Mouse (Mus musculus) regulatory T cell (primary cell): ENCODE results near the gene Myom3.

ENCODE experiments used
- in situ Hi-C: fragments of 300-600 bp; cut with MboI, MseI; formaldehyde crosslinking; loops from one replicate; pipeline ENCODE4 v1.15.1; 2025; ENCODE audit warnings: high pct_unique_total_duplicates

The Myom3 gene

GRCm38 (mm10) chr4:135804169-135804568 is 44.7 kb downstream of the Myom3 start:
- in situ Hi-C loops = loop anchor here (5.0 kb wide), 1 partner anchor 98 kb away; no protein-coding TSS in a partner anchor

DNA sequence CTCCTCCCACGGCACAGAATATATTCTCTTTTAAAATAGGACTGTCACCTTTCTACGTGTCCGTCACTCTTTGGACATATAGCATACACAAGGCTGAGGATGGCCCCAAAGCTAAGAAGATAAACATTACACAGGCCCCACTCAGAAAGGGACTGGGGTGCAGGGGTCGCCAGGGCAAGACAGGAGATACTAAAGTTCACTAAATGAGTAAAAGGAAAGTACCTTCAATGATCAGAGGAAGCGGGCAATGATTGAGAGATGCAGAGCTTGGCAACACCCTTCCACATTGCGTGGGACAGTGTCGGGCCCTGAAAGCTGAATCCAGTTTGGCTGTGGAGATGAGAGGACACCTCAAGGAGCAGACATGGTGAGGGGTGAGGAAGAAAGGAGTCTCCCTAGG is 55.4 kb downstream of the Myom3 start:
- in situ Hi-C loops = loop anchor here (5.0 kb wide), 1 partner anchor 112 kb away; no protein-coding TSS in a partner anchor

DNA sequence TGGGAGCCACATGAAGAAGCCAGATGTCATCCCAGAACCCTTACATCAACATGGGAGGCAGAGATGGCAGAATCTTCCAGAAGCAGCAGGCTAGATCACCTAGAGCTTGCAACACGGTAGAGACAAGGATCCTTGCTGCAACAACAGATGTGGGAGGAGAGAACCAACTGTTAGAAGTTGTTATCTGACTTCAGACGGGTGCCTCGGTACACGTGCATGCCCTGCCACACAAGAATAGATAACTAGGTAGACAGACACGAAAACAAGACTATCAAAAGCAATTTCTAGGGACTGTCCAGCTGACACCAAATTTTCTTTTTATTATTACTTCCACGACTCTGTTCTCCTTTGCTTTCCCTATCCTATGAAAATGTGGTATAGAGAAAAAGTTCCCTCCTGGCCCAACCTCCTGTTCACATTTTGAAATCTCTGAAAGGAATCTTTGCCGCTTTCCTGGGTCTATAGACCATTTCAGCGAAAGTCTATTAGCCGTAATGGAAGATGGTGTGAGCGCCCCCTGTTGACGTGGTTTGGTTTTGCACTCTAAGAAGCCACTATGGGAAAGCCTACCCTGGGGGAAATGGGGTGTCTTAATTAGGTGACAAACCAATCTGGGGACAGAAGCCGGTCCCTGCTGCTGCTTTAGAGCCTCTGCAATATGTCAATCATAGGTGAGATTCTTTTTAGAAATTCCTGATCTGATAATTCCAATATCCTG is 57.5 kb downstream of the Myom3 start:
- in situ Hi-C loops = loop anchor here (5.0 kb wide), 1 partner anchor 110 kb away; no protein-coding TSS in a partner anchor

- in situ Hi-C loops = loop anchor here (5.0 kb wide), 1 partner anchor 109 kb away; no protein-coding TSS in a partner anchor
These were observed 58.9 kb downstream of the Myom3 start for GRCm38 (mm10) chr4:135818366-135818765.

DNA sequence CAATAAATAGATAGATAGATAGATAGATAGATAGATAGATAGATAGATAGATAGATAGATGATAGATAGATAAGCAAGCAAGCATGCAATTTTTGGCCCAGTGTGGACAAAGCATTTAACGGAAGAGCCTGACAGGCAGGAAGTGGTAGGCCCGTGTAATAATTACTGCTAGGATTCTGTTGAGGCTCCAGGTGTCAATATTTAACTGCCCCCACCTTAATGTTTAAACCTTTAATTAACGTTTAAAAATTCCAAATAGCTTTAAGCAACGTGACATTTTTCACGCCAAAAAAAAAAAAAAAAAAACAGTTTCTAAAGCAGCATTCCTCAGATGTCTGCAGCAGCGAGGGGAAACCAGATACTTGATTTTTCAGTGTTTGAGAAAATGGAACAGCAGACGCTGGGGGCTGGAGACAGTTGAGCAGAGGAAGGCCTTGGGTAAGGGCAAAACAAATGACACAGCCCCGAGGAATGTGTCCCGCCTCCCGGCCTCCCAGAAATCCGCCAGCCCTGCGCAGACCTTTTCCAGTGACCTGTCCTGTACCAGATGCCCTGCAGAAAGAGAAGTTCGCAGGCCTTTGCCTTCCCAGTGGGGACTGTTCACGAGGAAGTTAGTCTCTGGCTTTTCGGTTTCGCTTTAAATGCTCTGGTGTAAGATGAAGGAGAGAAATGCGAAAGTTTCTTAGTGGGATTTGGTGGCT is 60.5 kb downstream of the Myom3 start:
- in situ Hi-C loops = loop anchor here (5.0 kb wide), 1 partner anchor 107 kb away; no protein-coding TSS in a partner anchor

GRCm38 (mm10) chr4:135821772-135822171 is 62.3 kb downstream of the Myom3 start:
- in situ Hi-C loops = no loop called here

- in situ Hi-C loops = no loop called here
These were observed 63.8 kb downstream of the Myom3 start for GRCm38 (mm10) chr4:135823298-135823697.

DNA sequence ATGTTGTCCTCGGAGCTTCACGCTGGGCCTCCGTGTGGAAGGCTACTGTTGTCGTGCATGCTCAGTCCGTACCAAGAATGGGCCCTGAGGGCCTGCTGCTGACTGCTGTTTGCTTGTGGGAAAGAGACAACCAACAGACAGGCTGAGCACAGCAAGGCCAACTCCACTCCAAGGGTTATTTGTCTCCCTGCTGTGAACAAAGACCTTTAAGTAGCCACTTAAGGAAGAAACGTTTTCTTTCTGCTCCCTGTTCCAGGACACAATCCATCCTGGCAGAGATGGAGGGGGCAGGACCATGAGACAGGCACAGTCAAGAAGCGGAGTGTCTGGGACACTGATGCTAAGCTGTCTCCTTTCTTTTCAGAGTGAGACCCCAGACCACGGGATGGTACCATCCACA is 64.7 kb downstream of the Myom3 start:
- in situ Hi-C loops = no loop called here

DNA sequence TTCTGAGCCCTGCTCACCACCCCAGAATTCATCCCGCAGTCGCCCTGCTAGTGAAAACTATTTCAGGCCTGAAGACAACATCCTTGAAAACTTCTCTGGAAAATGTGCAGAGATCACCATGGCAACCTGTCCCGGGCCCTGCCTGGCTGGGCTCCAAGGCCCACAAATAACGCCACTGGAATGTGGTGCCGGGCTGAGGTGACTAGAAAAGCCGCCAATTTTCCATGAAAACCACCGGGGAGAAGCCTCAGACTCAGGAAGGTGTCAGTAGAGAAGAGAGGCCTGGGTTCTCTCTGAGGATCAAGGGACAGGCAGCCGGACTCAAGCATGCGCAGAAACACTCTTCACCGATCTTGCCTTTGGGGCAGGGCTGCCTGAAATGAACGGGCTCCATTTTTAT is 69.0 kb downstream of the Myom3 start:
- in situ Hi-C loops = no loop called here

DNA sequence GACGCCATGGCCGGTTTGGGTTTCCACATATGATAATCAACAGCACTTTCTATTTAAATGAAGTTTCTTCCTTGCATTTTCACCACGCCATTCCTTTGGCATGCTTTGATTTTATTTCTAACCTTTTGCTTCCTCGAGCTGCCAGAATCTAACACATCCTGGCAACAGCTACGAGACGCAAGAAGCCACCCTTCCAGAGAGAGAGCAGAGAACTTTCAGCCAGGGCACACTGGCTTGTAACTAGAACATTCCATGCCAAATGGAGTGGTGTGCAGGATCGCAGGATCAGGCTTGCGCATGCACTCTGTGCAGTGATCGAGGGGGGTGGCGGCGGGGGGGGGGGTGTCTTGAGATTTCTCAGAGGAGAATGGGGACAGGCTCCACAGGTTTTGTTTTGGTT is 72.6 kb downstream of the Myom3 start:
- in situ Hi-C loops = loop anchor here (10.0 kb wide), 1 partner anchor 613 kb away; no protein-coding TSS in a partner anchor

DNA sequence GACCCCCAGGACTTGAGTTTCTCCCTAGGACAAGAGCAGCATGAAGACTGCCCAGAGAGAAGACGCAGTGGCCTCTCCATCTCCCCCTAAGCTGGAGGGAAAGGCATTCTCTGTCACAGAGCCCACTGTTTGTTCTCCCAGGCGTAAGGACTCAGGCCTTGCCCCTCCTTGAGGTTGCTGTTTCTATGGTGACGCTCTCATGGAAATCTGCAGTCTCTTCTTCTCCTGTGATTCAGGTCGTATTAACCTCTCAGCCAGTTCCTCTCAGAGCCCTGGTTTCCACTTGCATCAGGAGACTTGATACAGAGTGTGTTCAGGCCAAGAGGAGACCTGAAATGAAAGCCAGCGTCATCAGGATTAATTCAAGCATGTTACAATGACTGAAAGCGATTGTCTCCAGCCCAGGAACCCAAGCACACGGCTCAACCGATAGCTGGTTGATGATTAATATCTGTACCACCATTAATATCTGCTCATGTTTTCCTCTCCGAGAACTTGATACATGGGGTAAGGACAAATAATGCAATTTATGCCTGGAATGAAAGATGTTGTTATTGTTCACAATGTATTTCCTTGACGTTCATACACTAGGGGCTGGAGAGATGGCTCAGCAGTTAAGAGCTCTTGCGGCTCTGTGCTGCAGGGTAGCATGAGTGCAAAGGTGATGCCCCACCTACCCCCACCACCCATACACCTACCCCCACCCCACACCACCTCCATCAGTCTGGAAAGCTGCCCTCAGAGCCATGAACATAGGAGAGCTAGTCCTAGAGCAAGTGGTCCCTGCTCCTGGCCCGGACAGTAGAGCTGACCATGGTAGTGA is 74.0 kb downstream of the Myom3 start:
- in situ Hi-C loops = loop anchor here (10.0 kb wide), 1 partner anchor 611 kb away; no protein-coding TSS in a partner anchor

DNA sequence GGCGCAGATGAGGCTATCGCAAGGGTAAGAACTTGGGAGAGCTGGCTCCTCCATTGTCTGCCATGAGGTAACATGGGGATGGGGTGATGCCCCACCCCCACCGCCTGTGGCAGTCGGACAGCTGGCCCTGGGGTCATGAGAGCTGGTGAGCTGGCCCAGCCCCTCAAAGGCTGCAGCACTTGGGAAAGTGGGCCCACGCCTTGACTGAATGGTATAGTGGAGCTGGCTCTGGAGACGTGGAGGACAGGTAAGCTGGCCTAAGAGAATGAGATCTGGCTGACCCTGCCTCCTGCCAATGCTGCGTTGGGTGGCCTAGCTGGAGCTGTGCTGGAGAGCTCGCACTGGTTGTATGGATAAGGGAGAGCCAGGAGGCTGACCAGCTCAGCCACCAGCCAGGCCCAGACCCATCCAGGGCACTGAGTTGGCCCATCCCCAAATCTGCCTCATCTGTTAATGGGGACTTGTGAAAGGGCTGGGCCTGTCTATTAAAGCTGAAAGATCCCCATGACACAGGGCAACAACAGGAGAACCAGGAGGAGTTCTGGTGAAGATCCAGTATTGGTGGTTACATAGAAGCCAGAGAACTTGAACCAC is 74.7 kb downstream of the Myom3 start:
- in situ Hi-C loops = loop anchor here (10.0 kb wide), 1 partner anchor 611 kb away; no protein-coding TSS in a partner anchor

DNA sequence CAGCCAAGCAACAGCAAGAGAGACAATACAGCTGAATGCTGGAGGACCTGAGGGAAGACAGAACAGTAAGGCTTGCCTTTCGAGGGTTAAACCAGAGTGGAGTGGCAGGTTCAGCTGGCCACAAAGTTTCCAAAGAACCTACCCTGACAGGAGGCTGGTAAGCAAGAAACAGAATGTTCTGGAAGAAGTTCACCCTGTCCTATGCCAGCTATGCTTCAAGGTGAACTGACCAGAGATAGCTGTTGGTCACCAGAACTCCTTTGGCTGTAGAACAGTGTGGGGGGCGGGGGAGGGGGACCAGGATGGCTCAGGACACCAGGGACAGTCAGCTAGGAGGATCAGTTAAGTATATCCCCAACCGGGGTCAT is 79.4 kb downstream of the Myom3 start:
- in situ Hi-C loops = loop anchor here (10.0 kb wide), 1 partner anchor 606 kb away; no protein-coding TSS in a partner anchor

- in situ Hi-C loops = loop anchor here (5.0 to 10.0 kb wide), 2 partner anchors 98 to 605 kb away; no protein-coding TSS in a partner anchor
These were observed 79.9 kb downstream of the Myom3 start for GRCm38 (mm10) chr4:135839293-135840011.

GRCm38 (mm10) chr4:135844400-135844799 is 84.9 kb downstream of the Myom3 start:
- in situ Hi-C loops = loop anchor here (5.0 kb wide), 1 partner anchor 93 kb away; no protein-coding TSS in a partner anchor

DNA sequence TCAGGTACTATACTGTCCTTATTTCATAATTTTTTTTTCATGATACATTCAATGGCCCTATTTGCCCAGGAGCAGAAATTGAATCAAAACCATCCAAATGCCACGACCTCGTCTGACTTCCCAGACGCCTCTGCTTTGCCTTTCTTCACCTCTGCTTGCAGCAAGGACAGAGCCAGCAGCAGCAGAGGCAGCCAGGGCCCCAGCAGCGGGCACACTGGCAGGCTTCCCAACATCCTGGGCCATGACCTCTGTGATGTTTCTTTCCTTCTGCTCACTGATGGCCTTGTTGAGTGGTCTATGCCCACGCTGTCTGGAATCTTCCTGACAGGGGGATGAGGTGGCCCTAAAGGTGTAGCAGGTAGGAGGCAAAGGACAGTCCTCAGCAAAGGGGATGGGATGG is 88.1 kb downstream of the Myom3 start:
- in situ Hi-C loops = no loop called here

GRCm38 (mm10) chr4:135850411-135851095 is 91.0 kb downstream of the Myom3 start:
- in situ Hi-C loops = loop anchor here (10.0 kb wide), 1 partner anchor 436 kb away; no protein-coding TSS in a partner anchor

DNA sequence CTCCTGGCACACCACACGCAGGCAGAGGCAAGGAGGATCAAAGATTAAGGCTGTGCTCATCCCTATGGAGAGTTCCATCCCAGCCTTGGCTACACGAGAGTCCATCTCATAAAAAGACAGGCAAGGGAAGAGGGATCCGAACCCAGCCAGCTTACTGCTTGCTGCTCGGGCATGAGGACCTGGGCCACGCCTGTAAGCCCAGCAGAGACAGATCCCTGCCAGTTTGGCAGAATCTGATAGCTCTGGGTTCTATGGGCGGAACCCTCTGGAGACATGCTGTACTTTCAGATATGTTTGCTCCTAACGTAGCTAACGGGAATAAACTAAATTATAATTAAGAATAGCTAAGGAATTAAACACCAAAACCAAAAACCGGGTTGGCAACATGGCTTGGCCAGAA is 92.4 kb downstream of the Myom3 start:
- in situ Hi-C loops = loop anchor here (10.0 kb wide), 1 partner anchor 437 kb away; no protein-coding TSS in a partner anchor

GRCm38 (mm10) chr4:135853987-135854546 is 94.6 kb downstream of the Myom3 start:
- in situ Hi-C loops = loop anchor here (10.0 kb wide), 1 partner anchor 439 kb away; no protein-coding TSS in a partner anchor
